Mouse (Mus musculus) v-Abl transformed pro-B cells (cell line): Measurements from ENCODE around the gene Yap1.

Experiments used
- in situ Hi-C, 2 experiments: fragments of 400-800 bp; cut with MboI; formaldehyde crosslinking; loops; one replicate each; pipeline ENCODE4 v1.15.1; 2025; ENCODE audit not compliant: unreplicated experiment in 2 of 2

The Yap1 gene

GRCm38 (mm10) chr9:8004370-8004991 is at the start of gene Yap1:
TSS of gene Yap1 (minus strand) at chr9:8004596.
- in situ Hi-C loops, result no loop called here

GRCm38 (mm10) chr9:8043044-8043387 is 38.6 kb upstream of the Yap1 start:
- in situ Hi-C loops, result no loop called here

DNA sequence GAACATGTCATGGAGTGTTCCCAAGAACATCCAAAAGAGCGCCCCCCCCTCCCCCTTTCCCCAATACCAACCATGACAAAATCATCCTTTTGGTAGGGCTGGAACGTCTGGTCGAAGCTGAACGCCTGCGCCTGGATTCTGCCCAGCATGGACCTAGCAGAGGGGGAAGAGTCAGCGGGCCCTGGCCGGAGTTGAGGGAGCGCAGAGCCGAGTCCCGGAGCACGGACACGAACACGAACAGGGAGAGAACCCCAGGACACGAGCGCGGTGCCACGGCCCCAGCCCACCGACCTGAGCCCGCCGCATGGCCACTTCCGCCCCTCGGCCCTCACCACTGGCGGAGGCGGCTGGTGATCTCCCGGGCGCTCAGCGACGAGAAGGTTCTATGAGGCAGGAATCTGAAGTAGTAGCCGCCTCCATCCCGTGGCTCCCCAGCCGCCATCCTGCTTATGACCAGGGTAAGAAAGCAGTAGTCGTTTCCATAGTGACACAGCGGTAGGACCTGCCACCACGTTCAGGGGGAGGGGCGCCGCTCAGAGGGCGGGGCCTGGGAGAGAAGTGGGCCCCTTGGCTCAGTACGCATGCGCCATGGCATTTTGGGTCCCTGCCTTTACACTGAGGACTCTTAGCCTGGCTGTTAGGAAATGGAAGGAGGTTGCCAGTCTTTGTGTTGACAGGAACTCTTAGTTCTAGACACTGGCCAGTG is 38.1 kb upstream of the Yap1 start, which contains the start of gene Cfap300:
Gene Cfap300 (minus strand): TSS at position 486 of the 706 bp plus-strand sequence.
- in situ Hi-C loops, result no loop called here

- in situ Hi-C loops, result no loop called here
Measured at GRCm38 (mm10) chr9:8035546-8035945, 31.1 kb upstream of the Yap1 start.

DNA sequence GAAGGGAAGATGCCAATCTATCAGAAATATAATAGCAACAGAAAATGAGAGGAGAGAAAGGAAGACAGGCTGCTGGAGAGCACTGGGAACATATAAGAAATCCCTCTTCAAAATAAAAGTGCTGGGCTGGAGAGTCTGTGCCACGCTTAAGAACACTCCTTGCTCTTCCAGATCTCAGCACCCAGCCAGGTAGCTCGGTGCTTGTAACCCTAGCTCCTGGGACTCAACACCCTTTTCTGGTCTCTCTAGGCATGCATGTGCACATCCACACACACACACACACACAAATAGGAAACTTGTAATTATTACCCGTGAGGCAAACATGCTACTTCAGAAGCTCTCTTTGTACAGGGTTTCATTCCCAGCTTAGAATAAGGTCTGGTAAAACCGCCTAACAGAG is 30.7 kb upstream of the Yap1 start:
- in situ Hi-C loops, result no loop called here

DNA sequence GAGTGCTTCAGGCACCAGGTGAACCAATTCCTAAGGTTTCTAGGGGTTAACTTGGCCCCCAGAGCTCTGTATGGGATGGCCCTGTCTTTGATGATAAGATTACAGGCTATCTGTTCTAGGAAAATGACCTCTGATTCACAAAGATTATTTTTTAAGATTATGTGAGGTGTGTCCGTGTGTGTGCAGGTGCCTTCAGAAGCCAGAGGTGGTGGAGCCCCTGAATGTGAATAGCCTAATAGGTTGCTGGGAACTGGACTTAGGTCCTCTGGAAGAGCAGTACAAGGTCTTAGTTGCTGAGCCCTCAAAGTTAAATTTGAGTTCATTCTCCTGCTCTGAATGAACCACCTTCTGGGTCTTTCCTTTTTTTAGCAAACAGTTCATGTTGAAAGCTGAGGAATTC is 29.7 kb upstream of the Yap1 start:
- in situ Hi-C loops, result no loop called here

DNA sequence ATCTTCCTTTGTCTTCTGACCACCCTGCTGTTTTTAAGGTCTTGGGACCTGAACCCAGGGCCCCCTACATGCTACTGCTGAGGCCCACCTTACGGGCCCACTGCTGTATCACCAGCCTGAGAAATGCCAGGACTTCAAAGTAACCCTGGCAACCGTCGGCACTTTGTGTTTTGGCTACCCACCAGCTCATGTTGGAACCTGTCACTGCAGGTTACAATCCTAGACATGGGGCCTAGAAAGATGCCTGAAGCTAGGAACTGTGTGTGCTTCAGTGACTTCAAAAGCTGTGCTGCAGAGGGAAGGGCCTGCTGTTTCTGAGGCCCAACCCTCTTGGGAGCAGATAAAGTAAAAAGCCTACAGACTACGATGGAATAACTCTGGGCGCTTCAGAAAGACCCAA is 28.5 kb upstream of the Yap1 start:
- in situ Hi-C loops, result no loop called here

- in situ Hi-C loops, result no loop called here
Measured at GRCm38 (mm10) chr9:8018609-8019008, 14.2 kb upstream of the Yap1 start.

GRCm38 (mm10) chr9:8017253-8017913 is 13.0 kb upstream of the Yap1 start:
- in situ Hi-C loops, result no loop called here

- in situ Hi-C loops, result no loop called here
Measured at GRCm38 (mm10) chr9:8003301-8004271, 810 bp downstream of the Yap1 start.

DNA sequence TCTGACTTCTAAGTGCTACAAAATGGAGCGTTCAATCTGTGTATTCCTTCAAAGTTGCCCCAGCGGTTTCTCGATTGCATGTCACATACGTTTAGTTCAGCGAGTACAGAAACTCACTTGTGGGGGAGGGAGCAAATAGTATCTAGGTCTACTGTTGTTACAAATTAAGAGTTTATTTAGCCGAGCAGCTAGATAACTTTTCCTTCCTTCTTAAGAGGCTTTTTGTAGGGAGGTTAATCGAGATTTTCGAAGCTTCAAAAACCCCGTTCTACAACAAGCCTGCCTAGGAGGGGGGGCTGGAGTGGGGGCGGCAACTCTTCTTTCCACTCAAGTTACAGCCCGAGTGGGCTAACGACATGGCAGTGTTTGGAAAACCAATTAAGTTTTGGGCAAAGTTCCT is 1.6 kb downstream of the Yap1 start:
- in situ Hi-C loops, result no loop called here

DNA sequence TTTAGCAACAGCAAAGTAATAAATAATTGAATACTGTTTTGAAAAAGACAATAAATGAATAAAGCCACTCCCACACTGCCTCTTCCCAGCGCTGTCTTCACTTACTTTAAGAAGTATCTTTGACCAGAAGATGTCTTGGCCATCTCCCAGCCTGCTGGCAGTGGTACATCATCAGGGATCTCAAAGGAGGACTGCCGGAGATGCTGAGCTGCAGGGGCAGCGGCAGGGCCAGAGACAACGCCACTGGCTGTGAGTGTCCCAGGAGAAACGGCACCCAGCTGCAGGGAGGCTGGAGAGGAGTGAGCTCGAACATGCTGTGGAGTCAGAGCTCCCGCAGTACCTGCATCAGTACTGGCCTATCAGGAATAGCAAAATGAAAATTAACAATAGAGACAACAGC is 3.0 kb downstream of the Yap1 start:
- in situ Hi-C loops, result no loop called here

GRCm38 (mm10) chr9:7994275-7994674 is 10.1 kb downstream of the Yap1 start:
- in situ Hi-C loops, result no loop called here

DNA sequence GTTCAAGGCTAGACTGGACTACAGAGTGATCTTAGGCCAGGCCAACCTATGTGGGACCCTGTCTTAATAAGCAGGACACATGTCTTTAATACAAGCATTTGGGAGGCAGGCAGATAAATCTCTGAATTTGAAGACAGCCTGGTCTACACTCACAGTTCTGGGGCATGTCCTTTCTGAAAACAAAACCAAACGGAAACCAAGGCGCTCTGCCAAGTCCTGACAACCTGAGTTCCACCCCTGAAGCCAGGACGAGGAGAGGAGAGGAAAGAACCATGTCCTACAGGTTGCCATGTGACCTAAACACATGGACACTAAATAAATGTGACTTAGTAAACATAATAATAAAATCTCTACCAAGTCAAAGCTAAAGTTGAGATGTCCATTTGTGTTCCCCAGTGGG is 11.7 kb downstream of the Yap1 start:
- in situ Hi-C loops, result no loop called here

- in situ Hi-C loops, result no loop called here
Measured at GRCm38 (mm10) chr9:7990897-7991296, 13.5 kb downstream of the Yap1 start.

DNA sequence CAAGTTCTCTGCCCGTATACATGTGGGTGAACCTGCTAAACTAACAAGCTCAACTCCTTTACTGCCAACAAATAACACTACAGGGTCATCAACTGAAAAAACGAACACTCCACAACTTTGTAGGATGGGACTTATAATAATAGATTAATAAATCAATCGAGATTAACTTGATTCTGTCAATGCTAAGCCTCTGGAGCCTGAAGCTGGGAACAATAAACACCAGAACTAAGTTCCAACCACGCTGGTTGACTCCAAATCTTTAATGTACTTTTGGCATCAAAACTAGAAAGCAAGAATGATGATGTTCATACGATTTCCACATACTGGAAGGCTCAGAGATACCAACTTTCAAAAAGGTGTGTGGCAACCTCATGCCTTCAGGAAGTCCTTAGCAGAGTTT is 17.3 kb downstream of the Yap1 start:
- in situ Hi-C loops, result no loop called here

DNA sequence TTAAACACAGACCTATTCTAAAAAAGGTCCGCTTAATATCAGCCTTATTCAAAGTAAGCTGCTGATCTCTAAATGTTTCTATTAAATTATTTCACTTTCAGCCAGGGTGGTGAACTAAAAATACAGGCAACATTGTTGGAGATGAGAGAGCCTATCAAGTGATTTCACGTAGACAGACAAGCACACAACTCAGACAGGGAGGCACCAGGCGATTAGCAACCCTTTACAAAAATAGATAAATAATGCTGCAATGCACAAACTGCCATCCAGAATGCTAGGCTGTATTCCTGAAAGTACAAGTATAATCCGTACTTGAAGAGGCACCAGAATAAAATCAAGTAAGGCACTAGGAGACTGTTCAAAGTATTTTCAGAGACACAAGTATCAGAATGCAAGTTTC is 20.1 kb downstream of the Yap1 start:
- in situ Hi-C loops, result no loop called here

- in situ Hi-C loops, result no loop called here
Measured at GRCm38 (mm10) chr9:7983665-7984064, 20.7 kb downstream of the Yap1 start.

- in situ Hi-C loops, result no loop called here
Measured at GRCm38 (mm10) chr9:7980162-7980561, 24.2 kb downstream of the Yap1 start.

DNA sequence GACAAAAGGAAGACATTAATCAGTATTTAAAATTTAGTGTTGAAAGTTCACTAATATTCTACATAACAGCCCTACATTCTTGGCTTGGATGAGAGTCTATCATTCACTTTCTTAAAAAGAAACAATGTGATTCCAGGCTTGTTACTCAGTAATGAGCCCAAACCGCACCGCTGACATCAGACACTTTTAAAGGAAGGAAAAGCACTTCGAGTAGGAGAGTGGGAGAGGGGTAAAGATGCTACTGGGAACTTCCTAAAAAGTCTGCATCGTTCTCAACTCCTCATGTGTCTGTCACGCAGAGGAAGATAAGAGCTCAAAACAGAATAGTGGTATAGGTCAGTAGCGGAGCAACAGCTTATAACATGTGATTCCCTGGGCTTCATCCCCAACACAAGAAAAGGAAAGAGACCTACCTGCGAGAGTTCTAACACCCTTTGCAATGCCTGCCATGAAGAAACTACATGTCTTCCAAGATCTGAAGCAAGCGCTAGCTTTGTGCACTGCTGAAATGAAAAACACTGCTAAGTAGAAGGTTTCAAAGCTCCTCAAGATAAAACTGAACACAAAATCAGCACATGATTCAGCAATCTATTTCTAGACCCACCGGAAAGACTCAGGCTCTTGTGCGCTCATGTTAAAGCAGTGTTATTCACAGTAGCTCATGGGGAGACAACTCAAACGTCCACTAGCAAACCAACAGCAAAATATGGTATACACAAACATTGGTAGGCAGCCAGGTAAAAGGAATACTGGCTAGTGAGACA is 25.1 kb downstream of the Yap1 start:
- in situ Hi-C loops, result no loop called here
